Mouse (Mus musculus) CH12.LX (cell line): ENCODE results near the gene Mfsd4a. TPM values are rescaled to one million over a fixed set of nuclear protein-coding genes. Genes with fewer than 3 reads are reported as not detected.

Experiments used
- DNase-seq: peaks from one replicate; pipeline ENCODE4 v3.0.0-alpha.2; 2013; ENCODE audit errors: extremely low read depth
- H3K27ac ChIP-seq: 2 replicates; pipeline ENCODE4 v1.5.1; 2012; ENCODE audit warnings: low read depth, mild to moderate bottlenecking, control low read depth, moderate library complexity; ENCODE audit not compliant: insufficient read depth
- H3K27me3 ChIP-seq: replicated peaks from 2 replicates; pipeline ENCODE3; 2012; ENCODE audit warnings: inconsistent platforms
- H3K36me3 ChIP-seq, 2 experiments: replicated peaks in 1 of 2; 2 replicates each; pipeline versions ENCODE3 to v1.6.1; 2012; ENCODE audit warnings: inconsistent platforms in 1 of 2, low read length in 1 of 2, mild to moderate bottlenecking in 1 of 2, mixed read lengths in 1 of 2, moderate library complexity in 1 of 2; ENCODE audit not compliant: control insufficient read depth in 1 of 2, insufficient read depth in 1 of 2
- H3K4me1 ChIP-seq, 2 experiments: 2 replicates each; pipeline ENCODE4 v1.6.1; 2012; ENCODE audit warnings: inconsistent platforms in 1 of 2, moderate library complexity in 1 of 2; ENCODE audit not compliant: insufficient read depth in 2 of 2, control insufficient read depth in 1 of 2
- H3K4me2 ChIP-seq: 2 replicates; pipeline ENCODE4 v1.6.1; 2012; ENCODE audit warnings: low read depth, mild to moderate bottlenecking, control low read depth; ENCODE audit not compliant: poor library complexity, insufficient read depth, severe bottlenecking
- H3K4me3 ChIP-seq, 3 experiments: fragments of 150-350 bp in 1 of 3; sonication (generic) in 1 of 3; replicated peaks in 1 of 3; 2 replicates each; pipeline versions ENCODE3 to v1.5.1; 2011 to 2012; ENCODE audit warnings: low read depth in 2 of 3, low read length in 2 of 3, mild to moderate bottlenecking in 2 of 3, moderate library complexity in 2 of 3, control low read depth in 1 of 3, improper control_type of control experiment in 1 of 3, inconsistent platforms in 1 of 3, mixed read lengths in 1 of 3; ENCODE audit not compliant: poor library complexity in 1 of 3
- H3K79me2 ChIP-seq: replicated peaks from 2 replicates; pipeline ENCODE4 v1.6.1; 2012; ENCODE audit warnings: mild to moderate bottlenecking, moderate library complexity; ENCODE audit not compliant: control insufficient read depth, poor library complexity, insufficient read depth, severe bottlenecking; ENCODE audit errors: extremely low read depth
- H3K9ac ChIP-seq: 2 replicates; pipeline ENCODE4 v1.6.1; 2012; ENCODE audit warnings: low read depth, mild to moderate bottlenecking, control low read depth, moderate library complexity; ENCODE audit not compliant: insufficient read depth
- H3K9me3 ChIP-seq: replicated peaks from 2 replicates; pipeline ENCODE3; 2012; ENCODE audit warnings: low read length, inconsistent platforms, mixed read lengths
- BHLHE40 ChIP-seq: IDR thresholded peaks from 2 replicates; pipeline ENCODE4 v1.6.1; 2011; ENCODE audit warnings: mild to moderate bottlenecking, low read depth, low read length, improper control_type of control experiment
- CHD1 ChIP-seq: IDR thresholded peaks from 2 replicates; pipeline ENCODE4 v1.6.1; 2012; ENCODE audit warnings: low read depth, low read length, improper control_type of control experiment, inconsistent platforms
- CTCF ChIP-seq, 2 experiments: IDR thresholded peaks in 1 of 2; conservative IDR thresholded peaks in 1 of 2; 2 replicates each; pipeline ENCODE4 v1.5.1; 2011 to 2012; ENCODE audit warnings: low read depth in 2 of 2, low read length in 2 of 2, improper control_type of control experiment in 1 of 2, inconsistent platforms in 1 of 2, mild to moderate bottlenecking in 1 of 2, moderate library complexity in 1 of 2
- ELF1 ChIP-seq: IDR thresholded peaks from 2 replicates; pipeline ENCODE4 v1.6.1; 2014; ENCODE audit warnings: low read depth, mild to moderate bottlenecking, inconsistent platforms, low read length, improper control_type of control experiment
- EP300 ChIP-seq: IDR thresholded peaks from 2 replicates; pipeline ENCODE4 v1.6.1; 2011; ENCODE audit warnings: low read length, improper control_type of control experiment
- ETS1 ChIP-seq: conservative IDR thresholded peaks from 2 replicates; pipeline ENCODE4 v1.6.1; 2012; ENCODE audit warnings: low read depth, mild to moderate bottlenecking, inconsistent platforms, low read length, improper control_type of control experiment, moderate library complexity
- JUN ChIP-seq: IDR thresholded peaks from 2 replicates; pipeline ENCODE4 v1.6.1; 2011; ENCODE audit warnings: low read depth, mild to moderate bottlenecking, low read length, improper control_type of control experiment, moderate library complexity; ENCODE audit not compliant: insufficient read depth
- JUND ChIP-seq: conservative IDR thresholded peaks from 2 replicates; pipeline ENCODE4 v1.6.1; 2011; ENCODE audit warnings: low read depth, low read length, improper control_type of control experiment
- KAT2A ChIP-seq: IDR thresholded peaks from 2 replicates; pipeline ENCODE4 v1.6.1; 2012; ENCODE audit warnings: low read length, improper control_type of control experiment, inconsistent platforms; ENCODE audit not compliant: insufficient replicate concordance
- MAX ChIP-seq: IDR thresholded peaks from 2 replicates; pipeline ENCODE4 v1.6.1; 2011; ENCODE audit warnings: low read length, improper control_type of control experiment
- MAZ ChIP-seq: IDR thresholded peaks from 2 replicates; pipeline ENCODE4 v1.6.1; 2012; ENCODE audit warnings: low read depth, mild to moderate bottlenecking, inconsistent platforms, low read length, improper control_type of control experiment, moderate library complexity
- MEF2A ChIP-seq: IDR thresholded peaks from 2 replicates; pipeline ENCODE4 v1.6.1; 2014; ENCODE audit warnings: low read depth, mild to moderate bottlenecking, inconsistent platforms, low read length, improper control_type of control experiment, borderline replicate concordance
- MXI1 ChIP-seq: IDR thresholded peaks from 2 replicates; pipeline ENCODE4 v1.6.1; 2011; ENCODE audit warnings: mild to moderate bottlenecking, low read depth, low read length, improper control_type of control experiment
- NELFE ChIP-seq: IDR thresholded peaks from 2 replicates; pipeline ENCODE4 v1.6.1; 2011; ENCODE audit warnings: low read depth, low read length, improper control_type of control experiment
- NRF1 ChIP-seq: IDR thresholded peaks from 2 replicates; pipeline ENCODE4 v1.6.1; 2014; ENCODE audit warnings: low read depth, mild to moderate bottlenecking, inconsistent platforms, low read length, improper control_type of control experiment, moderate library complexity
- POLR2A ChIP-seq: IDR thresholded peaks from 2 replicates; pipeline ENCODE4 v1.6.1; 2011; ENCODE audit warnings: low read depth, mild to moderate bottlenecking, improper control_type of control experiment, low read length
- POLR2AphosphoS2 ChIP-seq: IDR thresholded peaks from 2 replicates; pipeline ENCODE4 v1.6.1; 2011; ENCODE audit warnings: low read depth, low read length, improper control_type of control experiment
- RAD21 ChIP-seq: IDR thresholded peaks from 2 replicates; pipeline ENCODE4 v1.6.1; 2011; ENCODE audit warnings: low read depth, mild to moderate bottlenecking, low read length, improper control_type of control experiment, moderate library complexity
- RCOR1 ChIP-seq: conservative IDR thresholded peaks from 2 replicates; pipeline ENCODE4 v1.6.1; 2012; ENCODE audit warnings: low read depth, mild to moderate bottlenecking, inconsistent platforms, low read length, improper control_type of control experiment
- SIN3A ChIP-seq: IDR thresholded peaks from 2 replicates; pipeline ENCODE4 v1.6.1; 2012; ENCODE audit warnings: low read length, improper control_type of control experiment, inconsistent platforms
- SMC3 ChIP-seq: IDR thresholded peaks from 2 replicates; pipeline ENCODE4 v1.6.1; 2011; ENCODE audit warnings: low read depth, low read length, improper control_type of control experiment
- TCF12 ChIP-seq: IDR thresholded peaks from 2 replicates; pipeline ENCODE4 v1.6.1; 2014; ENCODE audit warnings: low read depth, mild to moderate bottlenecking, inconsistent platforms, low read length, improper control_type of control experiment
- UBTF ChIP-seq: IDR thresholded peaks from 2 replicates; pipeline ENCODE4 v1.6.1; 2012; ENCODE audit warnings: low read depth, mild to moderate bottlenecking, inconsistent platforms, low read length, improper control_type of control experiment, moderate library complexity
- USF1 ChIP-seq: IDR thresholded peaks from 2 replicates; pipeline ENCODE4 v1.6.1; 2014; ENCODE audit warnings: low read depth, mild to moderate bottlenecking, inconsistent platforms, low read length, improper control_type of control experiment
- USF2 ChIP-seq: conservative IDR thresholded peaks from 2 replicates; pipeline ENCODE4 v1.6.1; 2011; ENCODE audit warnings: low read depth, low read length, improper control_type of control experiment
- ZKSCAN1 ChIP-seq: IDR thresholded peaks from 2 replicates; pipeline ENCODE4 v1.6.1; 2012; ENCODE audit warnings: low read depth, inconsistent platforms, low read length, improper control_type of control experiment, borderline replicate concordance
- ZMIZ1 ChIP-seq: IDR thresholded peaks from 2 replicates; pipeline ENCODE4 v1.6.1; 2012; ENCODE audit warnings: low read depth, mild to moderate bottlenecking, inconsistent platforms, low read length, improper control_type of control experiment
- ZNF384 ChIP-seq: IDR thresholded peaks from 2 replicates; pipeline ENCODE4 v1.6.1; 2012; ENCODE audit warnings: low read depth, low read length, improper control_type of control experiment, inconsistent platforms
- dilution Hi-C: fragments of 300-500 bp; cut with MboI; formaldehyde crosslinking; loops from 2 replicates; pipeline ENCODE4 v1.14.3; 2020; ENCODE audit warnings: low sequenced_read_pairs; ENCODE audit not compliant: extremely low pct_unique_long_range_greater_than_20kb, extremely low pct_ligation_motif_present
- in situ Hi-C: fragments of 300-500 bp; cut with MboI; formaldehyde crosslinking; loops from 3 replicates; pipeline ENCODE4 v1.14.3; 2019; ENCODE audit warnings: low sequenced_read_pairs, low pct_ligation_motif_present, low pct_unique_long_range_greater_than_20kb, mixed read lengths
- polyA plus RNA-seq: library from polyadenylated mRNA; unstranded; fragments of >175 nt; gene quantifications from 2 replicates; pipeline ENCODE4 v1.2.1, GENCODE M21; 2012; ENCODE audit warnings: low read depth; ENCODE audit not compliant: insufficient read length
- total RNA-seq, 2 experiments: library from RNA; depleted of rRNA; stranded (reverse); fragments of 300-350 nt in 1 of 2; fragments of >200 nt in 1 of 2; gene quantifications; 2 replicates each; pipeline ENCODE4 v1.2.3; 2012 to 2014

The Mfsd4a gene
- total RNA-seq (2012; rRNA removed) (5.2 and 5.6 TPM in 2 replicates), total RNA-seq (2014; rRNA removed) (0.81 and 1.4 TPM in 2 replicates), polyA plus RNA-seq (11.8 and 13.0 TPM in 2 replicates)

DNA sequence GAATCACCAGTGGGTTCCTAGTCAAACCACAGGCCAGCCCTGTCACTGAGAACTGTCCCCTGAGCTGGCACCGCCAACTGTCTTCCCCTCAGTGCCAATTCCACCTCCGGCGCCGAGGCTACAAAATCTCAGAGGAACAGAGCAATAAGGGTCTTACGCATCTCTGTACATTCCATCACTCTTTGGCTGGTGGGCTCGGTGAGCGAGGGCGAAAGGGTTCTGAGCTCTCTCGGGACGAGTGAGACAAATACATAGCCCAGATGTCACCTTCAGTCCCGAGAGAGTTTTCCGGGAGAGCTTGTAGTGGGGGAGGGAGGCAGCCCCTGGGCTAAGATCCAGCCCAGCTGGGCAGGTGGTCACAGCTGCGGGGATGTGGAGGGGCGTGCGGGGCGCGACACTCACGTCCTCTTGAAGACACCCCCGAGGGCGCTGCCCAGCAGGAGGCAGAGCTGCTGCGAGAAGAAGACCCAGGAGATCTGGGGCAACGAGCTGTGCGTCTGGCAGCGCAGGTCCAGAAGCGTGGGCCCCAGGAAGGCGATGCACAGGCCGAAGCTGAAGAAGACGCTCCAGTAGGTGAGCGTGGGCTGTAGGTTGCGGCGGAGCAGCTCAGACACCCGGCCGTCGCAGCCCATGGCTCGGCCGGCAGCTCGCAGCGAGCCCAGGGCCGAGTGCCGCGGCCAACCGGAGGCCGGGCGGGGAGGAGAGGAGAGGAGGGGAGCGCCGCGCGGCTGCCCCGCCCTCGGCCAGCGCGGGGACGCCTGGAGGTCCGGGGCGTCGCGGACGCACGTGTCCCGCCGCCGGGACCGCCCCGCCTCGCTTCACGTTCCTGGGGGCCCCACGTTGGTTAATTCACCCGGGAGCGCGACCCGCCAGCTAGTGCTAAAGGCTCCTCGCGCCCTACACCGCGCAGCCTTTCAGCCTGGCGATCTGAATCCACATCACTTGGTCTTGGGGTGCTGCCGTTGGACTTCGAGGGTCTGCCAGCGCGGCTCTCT, at the start of gene Mfsd4a:
Gene Mfsd4a (minus strand): TSS at position 802 of the 995 bp plus-strand sequence.
- Histone ChIP-seq H3K9ac (peak within 1 kb of the TSS; percentile 41), H3K9me3 (no peaks in the 10 kb centered on the region), H3K4me2 (peak within 1 kb of the TSS; percentile 71), H3K27me3 (peaks cover 58% of the 10 kb centered on the region), H3K4me1 (peaks cover 10 to 48% of the 10 kb centered on the region in 2 experiments), H3K27ac (no peak within 1 kb of the TSS), H3K79me2 (no peaks in the 10 kb centered on the region), H3K4me3 (peak within 1 kb of the TSS; percentile 45 to 65 (median 59)), H3K36me3 (no peaks in the 10 kb centered on the region)
- DNase-seq, result no peak
- dilution Hi-C loops, result no loop called here
- TF ChIP-seq CTCF (conservative IDR thresholded peaks at IDR 0.05 in 1 of 2, IDR thresholded peaks at IDR 0.05 in 1 of 2; ENCODE audit: low read depth in 2 of 2, low read length in 2 of 2) (peak in 1 of 2 experiments; percentile 54; a peak in 2 of 4 replicates), JUND (no peak), NELFE (peak; percentile 48; the same call in 1 of the 2 replicates), SIN3A (0 out of 2 replicates have a peak, but pooled peaks have one; percentile 24), RAD21 (peak; percentile 21), UBTF (peak; percentile 81), TCF12 (peak; percentile 54; the same call in 1 of the 2 replicates), EP300 (no peak), ELF1 (no peak; the same call in 1 of the 2 replicates), NRF1 (0 out of 2 replicates have a peak, but pooled peaks have one; percentile 37), CHD1 (no peak), SMC3 (peak; percentile 51), BHLHE40 (peak; percentile 75), MAX (0 out of 2 replicates have a peak, but pooled peaks have one; percentile 8), KAT2A (no peak), ZKSCAN1 (no peak), POLR2A (peak; percentile 51; the same call in 1 of the 2 replicates), MXI1 (peak; percentile 62; the same call in 1 of the 2 replicates)
- in situ Hi-C loops, result loop anchor here (5.0 kb wide), 1 partner anchor 40 kb away; no protein-coding TSS in a partner anchor

DNA sequence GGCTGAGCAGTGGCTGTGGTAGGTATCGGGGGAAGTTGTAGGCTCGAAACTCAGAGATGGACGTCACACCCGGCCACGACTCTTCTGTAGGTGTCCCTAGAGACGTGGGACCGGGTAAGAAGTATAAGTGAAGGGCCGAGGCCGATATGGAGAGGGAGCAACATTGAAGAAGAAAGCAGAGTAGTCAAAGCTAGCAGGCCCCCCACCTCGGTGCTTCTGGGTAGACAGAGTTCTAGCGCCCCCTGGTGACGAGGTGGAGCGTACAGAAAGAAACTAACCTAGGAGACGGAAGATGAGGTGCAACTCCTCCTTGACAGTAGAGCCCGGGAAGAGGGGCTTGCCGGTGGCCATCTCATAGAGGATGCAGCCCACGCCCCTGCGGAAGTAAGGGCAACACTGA, 48.7 kb upstream of the Mfsd4a start:
- H3K79me2 ChIP-seq, result no peaks in the 10 kb centered on the region
- no peaks in the 10 kb centered on the region for H3K9me3 ChIP-seq
- in situ Hi-C loops (no loop called here), dilution Hi-C loops (no loop called here)
- peaks cover 31% of the 10 kb centered on the region for H3K27me3 ChIP-seq
- no peaks in the 10 kb centered on the region for H3K36me3 ChIP-seq
- H3K9ac ChIP-seq, result no peak overlapping the region
- peak overlapping the region; percentile 33 for H3K4me2 ChIP-seq
- H3K4me1 ChIP-seq, result peaks cover 3 to 18% of the 10 kb centered on the region in 2 experiments; a peak in 2 of 4 replicates
- no peak overlapping the region for H3K27ac ChIP-seq
- H3K4me3 ChIP-seq, result peak overlapping the region in 1 of 3 experiments; percentile 28
- DNase-seq, result peak; percentile 81
- 0 out of 2 replicates have a peak, but pooled peaks have one; percentile 10 for TF ChIP-seq ELF1
- TF ChIP-seq TCF12, result peak; percentile 35; the same call in 1 of the 2 replicates
- no peak for TF ChIP-seq RCOR1
- TF ChIP-seq MXI1, result peak; percentile 47; the same call in 1 of the 2 replicates
- TF ChIP-seq ZMIZ1, result no peak
- 0 out of 2 replicates have a peak, but pooled peaks have one; percentile 8 for TF ChIP-seq ETS1
- TF ChIP-seq JUN, result no peak
- 0 out of 2 replicates have a peak, but pooled peaks have one; percentile 23 for TF ChIP-seq POLR2A
- 0 out of 2 replicates have a peak, but pooled peaks have one; percentile 17 for TF ChIP-seq NRF1
- no peak for TF ChIP-seq ZNF384
- TF ChIP-seq POLR2AphosphoS2, result no peak
- TF ChIP-seq MEF2A, result 0 out of 2 replicates have a peak, but pooled peaks have one; percentile 31
- peak; percentile 87 for TF ChIP-seq MAZ
- TF ChIP-seq USF1, result no peak
- TF ChIP-seq USF2, result no peak
